Mouse (Mus musculus) MN1 (cell line): ENCODE data around the gene Arxes2.
A peak's percentile ranks its signal among the peaks of the same experiment; 100 is the strongest.
"Not testable (repeated sequence)": the region's sequence is repeated elsewhere in the genome, so short reads cannot be mapped to it uniquely, and the experiment has no call there.

Experiments
- DNase-seq: peaks from one replicate; pipeline ENCODE4 v3.0.0-alpha.2; 2016; ENCODE audit warnings: low spot score

Gene Arxes2

DNA sequence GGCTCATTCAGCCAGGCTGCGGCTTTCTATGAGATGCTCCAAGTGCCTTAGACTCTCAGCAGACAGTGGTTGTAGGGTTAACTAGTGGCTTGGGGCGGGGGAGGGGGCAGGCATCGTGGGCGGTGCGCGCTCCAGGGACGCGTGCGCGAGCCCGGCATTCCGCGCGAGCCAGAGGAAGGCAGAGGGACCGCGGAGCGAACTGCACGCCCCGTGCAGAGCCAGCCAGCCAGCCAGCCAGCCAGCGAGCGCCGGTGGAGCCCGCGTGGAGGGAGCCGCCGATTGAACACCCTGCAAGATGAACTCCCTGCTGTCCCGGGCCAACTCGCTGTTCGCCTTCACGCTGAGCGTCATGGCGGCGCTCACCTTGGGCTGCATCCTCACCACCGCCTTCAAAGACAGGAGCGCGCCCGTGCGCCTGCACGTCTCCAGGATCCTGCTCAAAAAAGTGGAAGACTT, at the start of gene Arxes2:
Gene Arxes2 (plus strand): TSS at position 161 of the 456 bp plus-strand sequence.
- DNase-seq, result not testable (repeated sequence)

DNA sequence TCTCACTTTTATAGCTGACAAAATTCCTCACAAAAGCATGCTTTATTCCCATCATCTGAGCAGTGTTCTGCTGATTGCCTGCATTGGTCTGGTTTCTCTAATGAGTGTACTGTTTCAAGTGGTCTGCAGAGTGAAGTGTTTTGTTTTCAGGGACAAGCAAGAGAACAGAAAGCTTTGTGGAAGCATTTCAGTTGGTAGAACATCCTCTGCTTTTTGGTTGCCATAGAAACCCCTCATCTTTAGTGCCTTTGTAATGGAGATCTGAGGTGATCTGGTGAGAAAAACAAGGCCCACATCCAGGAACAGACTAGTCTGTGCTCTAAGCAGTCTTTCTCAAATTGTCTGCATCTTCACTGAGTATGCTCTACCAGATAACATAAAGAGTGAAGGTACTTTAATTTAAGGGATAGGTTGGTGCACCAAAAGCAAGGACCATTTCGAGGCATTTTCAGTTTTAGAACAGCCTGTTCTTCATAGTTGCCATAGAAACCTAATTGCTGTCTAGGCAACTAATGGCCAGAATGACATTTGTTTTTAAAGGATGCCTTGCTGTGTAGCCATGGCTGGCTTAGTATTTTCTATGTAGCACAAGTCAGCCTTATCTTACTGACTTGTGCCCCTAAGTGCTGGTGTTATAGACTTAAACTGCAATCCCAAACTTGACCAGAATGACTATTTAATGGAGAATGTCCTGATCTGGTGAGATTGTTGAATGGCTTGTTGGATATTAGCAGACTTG, 44.8 kb upstream of the Arxes2 start:
- DNase-seq, result peak; percentile 24

DNA sequence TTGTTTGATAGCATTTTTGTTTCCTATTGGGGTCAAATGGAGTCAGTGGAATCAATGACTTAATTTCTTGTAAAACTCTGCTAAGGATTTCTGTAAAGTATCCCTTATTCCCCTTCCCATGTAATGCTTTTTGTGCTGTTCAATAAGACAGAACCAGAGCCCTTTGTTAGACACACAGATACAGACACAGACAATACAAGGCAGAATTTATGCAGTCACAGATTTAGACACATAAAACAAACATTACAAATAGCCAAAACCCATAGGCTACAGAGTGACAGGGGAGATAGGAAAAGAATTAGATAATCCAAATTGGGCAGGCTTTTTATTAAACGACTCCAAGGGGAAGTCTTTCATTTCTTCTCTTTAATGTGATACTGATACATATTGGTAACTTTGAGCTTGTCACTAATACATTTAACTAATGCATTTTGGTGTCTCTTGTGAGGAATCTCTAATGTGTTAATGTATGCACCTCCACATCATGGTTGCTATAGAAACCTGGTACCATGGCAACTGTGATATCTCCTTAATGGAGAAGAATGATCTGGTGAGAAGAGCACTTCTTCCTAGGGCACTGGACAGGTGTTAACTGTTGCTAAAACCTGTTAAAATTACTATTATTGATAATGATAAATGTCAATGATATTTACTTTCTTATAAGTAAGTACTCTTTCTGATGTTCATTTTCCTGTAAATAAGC, 36.5 kb upstream of the Arxes2 start:
- DNase-seq, result no peak

DNA sequence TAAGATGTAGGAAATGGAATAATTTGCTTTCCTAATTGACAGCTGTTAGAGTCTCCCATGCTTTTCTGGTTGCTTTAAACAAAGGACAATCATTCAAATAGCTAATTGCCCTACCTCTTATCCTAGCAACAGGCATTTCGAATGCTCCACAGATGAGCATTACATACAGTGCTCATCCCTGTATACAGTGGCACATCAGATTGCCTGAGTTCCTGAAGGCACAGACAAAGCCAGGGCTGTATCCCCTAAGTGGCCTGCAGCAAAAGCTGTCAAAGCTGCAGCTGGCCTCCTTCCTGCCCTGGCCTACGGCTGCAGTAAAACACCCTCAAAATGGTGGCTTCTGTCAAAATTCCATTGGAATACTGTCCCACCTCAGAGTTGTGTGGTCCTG, 35.9 kb upstream of the Arxes2 start:
- no peak for DNase-seq

DNA sequence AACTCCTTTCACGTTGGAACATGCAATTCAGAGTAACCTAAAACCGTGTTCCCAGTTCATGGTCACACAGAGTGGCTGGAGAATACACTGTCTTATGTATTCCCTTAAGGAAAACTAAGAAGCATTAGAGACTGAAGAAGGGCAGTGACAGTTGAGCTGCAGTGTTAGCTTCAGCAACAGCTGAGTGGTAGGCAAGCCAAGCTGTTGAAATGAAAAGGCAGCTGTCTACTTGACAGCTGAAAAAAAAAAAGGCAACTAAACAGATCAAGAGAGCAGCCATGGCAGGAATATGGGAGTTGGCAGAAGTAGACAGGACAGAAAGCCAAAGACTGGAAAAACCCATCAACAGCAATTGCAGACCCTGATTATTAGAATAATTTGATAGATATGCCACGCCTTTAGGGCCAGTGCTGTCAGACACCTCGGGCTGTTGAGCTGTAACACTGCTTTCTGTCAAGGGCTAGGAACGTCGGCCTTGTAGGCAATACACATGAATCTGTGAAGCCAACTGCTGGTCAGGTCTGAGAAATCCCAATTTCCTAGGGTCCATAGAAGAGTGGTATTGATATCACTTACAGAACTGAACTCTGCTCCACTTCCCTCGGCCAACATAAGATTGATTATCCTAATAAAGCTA, 34.9 kb upstream of the Arxes2 start:
- DNase-seq, result no peak

DNA sequence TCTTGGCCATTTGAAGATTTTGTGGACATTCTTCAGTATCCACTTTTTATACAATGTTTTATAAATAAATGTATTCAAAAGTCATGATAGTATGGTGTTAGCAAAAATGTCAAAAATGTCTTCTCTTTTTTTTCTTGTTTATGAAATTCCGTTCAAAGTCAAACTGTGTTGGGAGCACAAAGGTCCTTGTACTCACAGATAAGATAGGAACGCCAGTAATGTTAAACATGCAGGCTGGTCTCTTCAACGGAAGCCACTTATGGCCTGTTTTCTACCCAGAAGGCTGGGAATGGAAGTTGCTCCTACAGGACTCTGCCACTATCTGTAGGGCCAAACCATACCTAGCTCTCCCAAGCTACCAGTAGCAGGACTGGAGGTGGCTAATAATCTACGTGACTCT, 34.1 kb upstream of the Arxes2 start:
- no peak for DNase-seq

DNA sequence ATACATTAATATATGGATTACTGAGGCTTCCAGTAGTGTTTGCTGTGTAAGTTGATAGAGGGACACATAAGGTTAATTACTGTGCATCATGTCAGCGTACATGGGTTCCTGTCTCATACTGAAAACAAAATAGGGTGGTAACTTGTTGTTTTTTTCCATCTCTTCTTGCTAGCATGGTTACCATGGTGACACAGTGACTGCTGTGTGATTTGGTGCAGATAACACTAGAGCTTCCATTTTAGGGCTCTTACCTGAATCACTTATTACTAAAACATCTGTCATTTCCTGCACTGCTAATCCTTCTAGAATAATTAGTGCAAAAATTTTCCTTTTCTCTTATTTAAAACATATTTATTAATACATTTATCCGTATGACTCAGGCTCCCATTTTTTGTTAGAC, 31.3 kb upstream of the Arxes2 start:
- no peak for DNase-seq

DNA sequence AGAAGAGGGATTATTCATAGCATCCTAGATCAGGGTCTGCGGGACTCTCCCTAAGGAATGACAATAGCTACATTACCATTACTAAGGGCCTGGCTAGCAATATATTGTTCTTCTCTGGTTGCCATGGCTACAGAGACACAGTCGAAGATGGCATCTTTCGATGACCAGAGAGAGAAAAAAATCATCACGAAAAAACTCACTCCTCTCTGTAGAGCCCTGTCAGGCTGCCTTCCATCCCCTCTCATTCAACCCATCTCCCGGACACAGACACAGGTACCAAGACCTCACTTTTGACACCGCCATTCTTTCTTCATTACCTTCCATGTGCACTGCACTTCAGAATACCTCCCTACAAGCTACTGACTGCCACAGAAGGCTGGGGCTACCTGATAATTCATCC, 30.5 kb upstream of the Arxes2 start:
- DNase-seq, result no peak

DNA sequence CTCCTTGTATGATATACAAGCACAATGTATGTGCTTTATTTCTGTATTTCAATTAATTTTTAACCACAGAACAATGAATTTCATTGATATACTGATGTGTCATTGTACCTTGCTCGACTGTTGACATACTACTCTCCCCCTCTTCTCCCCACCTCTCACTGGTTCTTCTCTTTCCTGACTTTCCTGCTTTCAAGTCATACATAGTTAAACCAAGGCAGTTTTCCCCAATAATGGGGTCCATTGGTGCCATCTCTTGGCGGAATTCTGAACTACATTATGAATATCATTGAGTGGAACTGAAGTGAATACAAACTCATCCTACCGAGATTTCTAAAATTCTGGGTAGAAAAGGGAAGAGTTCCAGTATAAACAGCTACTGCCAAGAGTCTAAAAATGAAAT, 30.0 kb upstream of the Arxes2 start:
- DNase-seq, result peak; percentile 69

DNA sequence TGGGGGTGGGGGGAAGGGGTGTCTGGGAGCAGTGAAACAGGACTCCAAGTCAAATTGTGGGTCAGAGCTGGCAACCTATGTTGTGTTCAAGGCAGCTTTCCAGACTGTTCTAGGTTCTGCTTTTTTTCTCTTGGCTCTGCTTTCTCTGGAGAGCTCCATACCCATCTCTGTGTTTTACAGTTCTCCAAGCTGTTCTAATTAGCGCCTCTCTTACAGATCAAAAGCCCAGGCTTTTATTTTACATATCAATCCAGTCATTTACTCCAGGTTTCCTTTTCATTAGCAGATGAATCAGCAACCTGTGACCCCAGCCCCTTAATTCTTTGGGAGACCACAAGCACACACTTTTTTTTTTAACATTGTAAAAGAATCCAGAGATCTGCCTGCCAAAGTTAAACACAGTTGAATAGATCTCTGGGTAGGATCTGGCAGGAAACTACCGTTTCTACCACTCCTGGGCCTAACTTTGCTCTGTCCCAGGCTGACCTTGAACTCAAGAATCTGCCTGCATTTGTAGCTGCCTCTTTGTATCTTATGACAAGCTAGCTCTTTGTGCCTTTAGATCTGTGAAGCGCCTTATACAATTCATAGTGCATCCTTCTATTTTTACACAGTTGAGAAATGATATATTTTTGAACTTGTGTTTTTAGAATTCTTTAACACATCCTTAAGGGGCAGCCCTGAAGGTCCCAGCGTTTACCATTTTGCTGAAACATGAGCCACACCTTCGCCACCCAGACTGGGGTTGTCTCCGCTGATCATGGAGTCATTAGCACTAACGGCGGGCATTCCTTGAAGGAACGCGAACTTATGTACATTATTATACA, 19.8 kb upstream of the Arxes2 start:
- DNase-seq, result no peak

DNA sequence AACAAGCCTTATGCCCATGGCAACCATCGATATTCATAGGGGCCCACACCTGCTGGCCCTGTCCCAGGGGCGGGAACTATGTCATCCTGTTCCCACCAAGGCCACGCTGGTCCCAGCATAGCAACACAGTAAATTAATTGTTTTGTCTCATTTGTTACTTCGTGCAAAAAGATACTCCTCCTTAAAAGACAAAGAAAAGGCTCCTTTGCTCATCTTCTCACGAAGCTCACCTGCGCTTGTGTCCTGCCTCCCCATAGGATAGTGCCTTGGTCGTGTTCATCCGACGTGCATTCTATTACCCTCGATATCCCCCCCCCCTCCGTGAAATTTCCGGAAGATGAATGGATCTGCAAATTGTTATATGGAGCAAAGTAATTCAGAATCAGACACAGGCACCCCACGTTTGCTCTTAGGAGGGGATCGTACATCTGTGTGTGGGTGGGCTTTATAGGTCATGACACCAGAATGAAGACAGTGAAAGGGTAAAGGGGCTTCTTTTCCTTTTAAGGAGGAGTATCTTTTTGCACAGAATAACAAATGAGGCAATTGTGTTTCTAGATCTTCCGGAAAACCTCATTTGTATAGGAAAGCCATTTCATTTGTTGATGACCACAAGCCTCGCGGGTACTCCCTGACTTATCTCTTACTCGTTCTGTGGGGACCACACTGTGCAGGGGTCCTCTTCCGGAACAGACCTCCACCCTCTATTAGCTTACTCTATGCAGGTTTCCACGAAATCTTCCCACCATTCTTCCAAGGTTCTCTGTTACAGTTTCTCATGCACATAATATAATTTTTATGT, 19.0 kb upstream of the Arxes2 start:
- no peak for DNase-seq

DNA sequence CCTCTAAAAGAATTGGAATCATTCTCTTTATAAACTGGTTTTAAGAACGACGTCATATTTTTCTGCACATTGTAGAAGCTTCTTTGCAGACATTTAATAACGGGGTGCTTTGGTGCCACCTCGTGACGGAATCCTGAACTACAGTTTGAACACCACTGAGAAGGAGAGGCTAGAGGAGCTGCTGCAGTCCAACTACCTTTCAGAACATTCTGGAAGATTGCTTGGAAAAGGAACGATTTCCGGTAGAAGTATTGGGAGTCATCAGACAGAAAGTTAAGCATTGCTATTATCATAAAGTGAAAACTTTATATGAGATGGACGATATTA, 18.4 kb upstream of the Arxes2 start:
- DNase-seq, result peak; percentile 54

DNA sequence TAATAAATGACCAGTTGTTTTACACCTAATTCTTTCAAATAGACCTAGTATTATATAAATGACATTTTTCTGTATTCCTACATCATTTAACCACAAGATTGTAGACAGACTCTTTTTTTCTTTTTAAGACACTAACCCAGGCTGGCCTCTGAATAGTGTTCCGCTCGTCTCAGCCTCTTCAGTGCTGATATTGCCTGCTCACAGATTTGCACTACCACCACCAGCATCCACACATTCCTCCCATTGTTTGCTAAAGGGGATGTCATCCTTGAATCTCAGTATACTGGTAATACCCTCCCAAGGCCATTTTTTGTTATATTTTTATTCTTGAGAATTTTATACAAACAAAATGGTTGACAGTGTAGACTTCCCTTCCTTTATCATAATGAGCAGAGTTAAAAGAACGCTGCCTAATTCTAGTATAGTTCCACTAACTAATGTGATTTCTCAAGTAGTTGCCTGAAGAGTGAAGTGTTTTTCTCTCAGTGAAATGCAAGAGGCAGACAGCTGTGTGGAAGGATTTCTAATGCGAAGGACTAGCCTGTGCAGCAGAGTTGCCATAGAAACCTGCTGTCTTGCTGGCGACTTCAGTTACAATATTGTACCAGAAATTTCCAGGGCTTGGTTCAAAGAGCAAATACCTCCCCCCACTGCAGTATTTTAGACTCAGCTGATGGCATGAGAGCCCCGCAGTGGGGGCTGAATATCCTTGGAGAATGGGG, 8.9 kb upstream of the Arxes2 start:
- no peak for DNase-seq

DNA sequence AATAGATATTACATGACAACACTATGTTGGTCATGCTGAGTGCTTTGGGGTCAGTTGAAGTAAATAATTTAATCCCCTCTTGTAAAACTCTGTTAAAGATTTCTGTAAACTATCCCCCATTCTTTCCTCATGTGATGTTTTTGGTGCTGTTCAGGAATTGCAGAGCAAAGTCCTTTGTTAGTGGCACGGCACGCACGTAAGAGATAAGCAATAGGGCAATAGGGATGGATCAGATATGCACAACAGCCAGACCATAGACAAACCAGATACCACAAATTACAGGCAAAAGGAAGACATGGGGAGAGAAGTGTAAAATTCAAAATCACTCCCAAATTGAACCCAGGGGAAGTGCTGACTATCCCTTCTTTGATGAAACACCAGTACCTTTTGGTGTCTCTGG, 7.4 kb upstream of the Arxes2 start:
- no peak for DNase-seq

DNA sequence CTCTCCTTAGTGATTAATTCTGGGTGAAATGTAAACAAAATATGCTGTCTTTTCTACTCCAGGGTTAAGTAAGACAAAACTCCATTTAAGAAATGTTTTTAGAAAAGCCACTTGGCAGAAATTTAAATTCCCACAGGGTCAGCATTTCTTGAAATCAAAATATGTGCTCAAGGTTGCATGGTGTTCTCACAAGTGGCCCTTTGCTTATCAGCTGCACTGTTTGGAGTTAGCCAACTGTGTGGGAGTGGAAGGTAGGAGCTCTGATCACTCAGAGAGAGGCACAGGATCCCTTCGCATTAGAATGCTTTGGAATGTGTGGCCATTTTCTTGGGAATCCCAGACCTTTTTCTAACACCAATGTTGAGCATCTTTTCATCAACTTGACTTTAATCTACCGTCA, 3.0 kb upstream of the Arxes2 start:
- DNase-seq, result no peak

DNA sequence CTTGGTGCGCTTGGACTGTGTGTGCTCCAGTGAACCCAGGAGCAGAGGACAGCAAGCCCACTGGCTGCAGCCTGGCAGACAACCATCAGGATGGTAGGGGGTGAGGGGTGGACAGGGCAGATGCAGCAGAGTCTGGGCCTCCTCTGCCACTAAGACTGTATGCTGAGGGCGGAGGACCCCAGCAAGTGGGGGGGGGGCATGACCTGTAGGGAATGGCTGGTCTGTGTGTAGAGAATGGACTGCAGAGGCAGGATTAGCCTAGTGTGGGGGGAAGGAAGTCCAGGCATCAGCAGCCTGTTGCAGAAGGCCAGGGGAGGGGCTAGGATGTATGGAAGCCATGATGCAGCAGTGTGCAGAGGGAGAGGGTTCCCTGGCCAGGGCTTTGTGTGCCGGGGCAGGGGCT, 431 bp upstream of the Arxes2 start:
- DNase-seq, result not testable (repeated sequence)

DNA sequence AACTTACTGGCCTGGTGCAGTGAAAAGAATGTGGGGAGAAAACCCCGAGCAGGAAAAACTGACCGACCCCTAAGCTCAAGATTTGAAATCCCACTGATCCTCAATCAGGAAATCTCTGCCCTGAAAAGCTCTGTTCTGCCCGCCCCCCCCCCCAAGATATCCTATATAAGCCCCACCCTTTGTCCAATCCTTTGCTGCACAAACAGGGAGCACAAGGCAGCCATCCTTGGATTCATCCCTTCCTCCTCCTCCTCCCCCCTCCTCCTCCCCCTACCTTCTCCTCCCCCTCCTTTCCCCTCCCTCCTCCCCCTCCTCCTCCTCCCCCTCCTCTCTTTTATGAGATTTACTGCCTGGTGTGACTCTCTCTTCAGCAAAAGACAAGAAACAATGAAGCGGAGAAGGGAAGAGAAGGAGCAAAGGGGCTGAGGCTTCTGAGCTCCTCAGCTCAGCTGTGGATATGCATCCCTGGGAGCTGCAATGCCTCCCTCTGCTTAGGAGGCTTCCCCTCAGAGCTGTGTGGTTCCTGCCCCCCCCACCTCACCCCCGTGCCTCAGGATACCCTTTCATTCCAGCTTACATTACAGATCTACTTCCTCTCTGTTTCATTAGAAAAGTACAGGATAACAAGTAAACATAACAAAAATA, 13.7 kb downstream of the Arxes2 start:
- no peak for DNase-seq

DNA sequence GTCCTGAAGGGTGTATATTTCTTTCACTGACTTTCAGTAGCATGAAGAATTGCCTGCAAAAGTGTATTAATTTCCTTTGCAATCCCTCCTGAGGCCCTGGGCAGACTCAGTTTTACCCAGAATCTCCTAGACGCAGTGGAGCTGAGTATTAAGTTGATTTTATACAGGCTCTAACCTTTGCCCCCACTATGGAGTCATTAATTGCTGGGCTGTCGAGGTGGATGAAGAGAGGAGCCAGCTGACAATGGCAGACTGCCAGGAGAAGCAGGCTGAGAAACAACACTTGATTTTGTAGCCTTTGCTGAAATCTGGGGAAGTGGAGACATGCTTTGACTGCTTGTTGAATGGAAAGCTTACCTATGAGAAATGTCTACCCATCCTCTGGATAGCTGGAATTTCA, 20.8 kb downstream of the Arxes2 start:
- DNase-seq, result peak; percentile 26

DNA sequence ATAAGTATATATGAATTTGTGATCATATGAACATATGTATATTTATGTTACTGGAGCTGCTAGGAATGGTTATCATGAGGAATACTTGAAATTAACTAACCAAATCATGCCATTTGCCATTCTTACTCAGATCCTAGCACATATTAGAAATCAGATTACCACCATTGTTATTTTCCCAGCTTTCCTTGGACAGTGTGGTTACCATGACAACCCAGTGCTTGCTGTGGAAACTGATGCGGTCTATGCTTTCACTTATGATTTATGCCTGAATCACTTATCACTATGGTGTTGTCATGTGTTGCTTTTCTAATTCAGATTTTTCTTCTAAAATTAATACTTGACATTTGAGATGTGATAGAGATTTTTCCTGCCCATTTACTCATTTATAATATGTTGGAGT, 36.7 kb downstream of the Arxes2 start:
- no peak for DNase-seq
